Mouse (Mus musculus) neural tube, embryonic 13.5 days (tissue): ENCODE results near the gene Mslnl. TPM values are rescaled to one million over a fixed set of nuclear protein-coding genes. Genes with fewer than 3 reads are reported as not detected.
A peak's percentile ranks its signal among the peaks of the same experiment; 100 is the strongest.

Experiments
- ATAC-seq: fragments of 200-750 bp; cut with Nextera tagmentation; 2 replicates; pipeline ENCODE4 v1.8.0; 2017; ENCODE audit warnings: low read depth, mild to moderate bottlenecking, moderate TSS enrichment, moderate library complexity
- H3K27ac ChIP-seq: fragments of 300-500 bp; sonication (generic); replicated peaks from 2 replicates; pipeline ENCODE4 v1.5.1; 2015; ENCODE audit warnings: moderate library complexity, mild to moderate bottlenecking, inconsistent platforms
- H3K27me3 ChIP-seq: fragments of 300-500 bp; sonication (generic); 2 replicates; pipeline ENCODE4 v1.6.1; 2015; ENCODE audit warnings: mild to moderate bottlenecking, inconsistent platforms
- H3K36me3 ChIP-seq: fragments of 300-500 bp; sonication (generic); 2 replicates; pipeline ENCODE4 v1.6.1; 2015; ENCODE audit warnings: mild to moderate bottlenecking, inconsistent platforms
- H3K4me1 ChIP-seq: fragments of 300-500 bp; sonication (generic); replicated peaks from 2 replicates; pipeline ENCODE4 v1.6.1; 2015; ENCODE audit warnings: inconsistent platforms
- H3K4me2 ChIP-seq: fragments of 300-500 bp; sonication (generic); 2 replicates; pipeline ENCODE4 v1.6.1; 2015; ENCODE audit warnings: inconsistent platforms, mild to moderate bottlenecking, moderate library complexity
- H3K4me3 ChIP-seq: fragments of 300-500 bp; sonication (generic); 2 replicates; pipeline ENCODE4 v1.5.1; 2015; ENCODE audit warnings: mild to moderate bottlenecking, inconsistent platforms
- H3K9ac ChIP-seq: fragments of 300-500 bp; sonication (generic); 2 replicates; pipeline ENCODE4 v1.6.1; 2015; ENCODE audit warnings: moderate library complexity, mild to moderate bottlenecking, inconsistent platforms
- H3K9me3 ChIP-seq: fragments of 300-500 bp; sonication (generic); 2 replicates; pipeline ENCODE4 v1.6.1; 2016; ENCODE audit warnings: inconsistent platforms
- WGBS: fragments of 180-500 bp; shearing (Covaris S2); methylation state at CpG from one replicate; pipeline ENCODE4 v1.1.7; 2015; 5-methylcytosine and 5-hydroxymethylcytosine counted together
- microRNA-seq: library from miRNA; unstranded; fragments of <30 nt; microRNA quantifications from one replicate; pipeline ENCODE4, GENCODE M21; 2016
- polyA plus RNA-seq: library from polyadenylated mRNA; unstranded; fragments of >200 nt; fragmentation: Nextera tagmentation; extraction: Ambion mirVana; gene quantifications from 2 replicates; pipeline ENCODE4 v1.2.1, GENCODE M21; 2015

Mslnl gene
- polyA plus RNA-seq, 1 experiment from 2014 or later: not detected

DNA sequence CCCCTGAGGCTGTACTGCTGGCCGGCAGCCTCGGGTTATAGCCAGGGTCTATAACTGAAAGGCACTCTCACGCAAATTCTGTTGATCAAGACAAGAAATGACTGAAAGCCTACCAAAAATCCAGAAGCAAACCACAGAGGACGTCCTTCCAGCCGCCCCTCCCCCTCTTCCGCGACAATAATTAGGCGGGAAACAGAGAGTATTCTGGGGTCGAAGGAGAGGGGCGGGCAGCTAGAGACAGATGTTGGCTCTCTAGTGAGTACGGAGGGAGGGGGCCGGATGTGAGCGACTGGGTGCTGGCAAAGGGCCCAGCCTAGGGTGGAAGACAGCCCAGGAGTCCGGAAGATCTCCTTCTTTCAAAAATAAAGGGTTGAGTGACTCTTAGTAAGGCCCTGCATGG, 56.8 kb downstream of the Mslnl start, which contains the start of gene Fam173a:
Gene Fam173a (minus strand): TSS at position 287 of the 400 bp plus-strand sequence.
- peaks cover 22% of the 10 kb centered on the region for H3K36me3 ChIP-seq
- H3K9ac ChIP-seq: peak within 1 kb of the TSS; percentile 86
- peak within 1 kb of the TSS; percentile 92 for H3K27ac ChIP-seq
- no peaks in the 10 kb centered on the region for H3K9me3 ChIP-seq
- peak; percentile 33; the same call in 1 of the 2 replicates for ATAC-seq
- 0% methylated on average over 14 of the region's 14 CpGs for WGBS
- H3K27me3 ChIP-seq: no peaks in the 10 kb centered on the region
- H3K4me2 ChIP-seq: peak within 1 kb of the TSS; percentile 92
- peak within 1 kb of the TSS; percentile 84 for H3K4me3 ChIP-seq
- peaks cover 67% of the 10 kb centered on the region for H3K4me1 ChIP-seq

DNA sequence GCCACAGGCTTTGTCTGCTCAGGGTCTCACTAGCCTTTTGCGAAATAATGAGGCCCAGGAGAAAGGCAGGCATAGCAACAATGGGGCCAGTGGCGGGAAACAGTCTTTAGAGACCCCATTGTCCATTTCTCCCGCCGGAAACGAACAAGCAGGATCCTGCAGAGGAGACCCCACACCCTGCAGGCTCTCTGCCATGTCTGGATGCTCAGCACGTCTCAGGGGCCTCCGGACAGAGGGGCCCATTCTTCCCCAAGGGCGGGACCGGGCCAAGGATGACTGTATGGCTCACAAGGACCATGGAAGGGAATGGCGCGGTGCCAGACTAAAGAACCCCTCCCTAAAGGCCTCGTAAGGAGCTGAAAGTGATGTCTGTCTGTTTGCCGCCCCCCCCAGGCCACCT, 58.4 kb downstream of the Mslnl start:
- H3K36me3 ChIP-seq: peaks cover 8% of the 10 kb centered on the region
- H3K27me3 ChIP-seq: no peaks in the 10 kb centered on the region
- H3K9me3 ChIP-seq: no peaks in the 10 kb centered on the region
- H3K9ac ChIP-seq: peak overlapping the region; percentile 73; the same call in 1 of the 2 replicates
- peak overlapping the region; percentile 92 for H3K4me2 ChIP-seq
- no peak for ATAC-seq
- H3K27ac ChIP-seq: peak overlapping the region; percentile 92
- WGBS: 12% methylated on average over 13 of the region's 13 CpGs
- H3K4me1 ChIP-seq: peaks cover 68% of the 10 kb centered on the region
- peak overlapping the region; percentile 65; the same call in 1 of the 2 replicates for H3K4me3 ChIP-seq

DNA sequence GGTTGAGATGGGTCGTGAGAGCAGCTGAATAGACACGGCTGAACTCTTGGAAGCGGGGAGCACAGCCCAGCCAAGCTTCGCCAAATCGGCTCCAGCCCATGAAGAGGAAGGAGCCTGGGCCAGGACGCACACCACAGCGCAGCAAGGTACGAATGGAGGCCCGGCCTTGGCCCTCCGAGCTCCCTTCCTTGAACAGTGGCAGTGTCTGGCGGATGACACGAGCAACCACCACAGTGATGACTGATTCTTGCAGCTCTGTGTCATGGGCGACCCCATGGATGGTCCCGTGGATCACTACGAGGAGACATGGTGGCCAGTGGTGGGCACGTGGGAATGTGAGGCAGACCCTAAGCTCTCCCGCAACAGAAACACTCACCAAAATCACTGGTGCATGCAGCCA, 59.2 kb downstream of the Mslnl start:
- 51% methylated on average over 17 of the region's 17 CpGs for WGBS
- H3K4me1 ChIP-seq: peaks cover 68% of the 10 kb centered on the region

DNA sequence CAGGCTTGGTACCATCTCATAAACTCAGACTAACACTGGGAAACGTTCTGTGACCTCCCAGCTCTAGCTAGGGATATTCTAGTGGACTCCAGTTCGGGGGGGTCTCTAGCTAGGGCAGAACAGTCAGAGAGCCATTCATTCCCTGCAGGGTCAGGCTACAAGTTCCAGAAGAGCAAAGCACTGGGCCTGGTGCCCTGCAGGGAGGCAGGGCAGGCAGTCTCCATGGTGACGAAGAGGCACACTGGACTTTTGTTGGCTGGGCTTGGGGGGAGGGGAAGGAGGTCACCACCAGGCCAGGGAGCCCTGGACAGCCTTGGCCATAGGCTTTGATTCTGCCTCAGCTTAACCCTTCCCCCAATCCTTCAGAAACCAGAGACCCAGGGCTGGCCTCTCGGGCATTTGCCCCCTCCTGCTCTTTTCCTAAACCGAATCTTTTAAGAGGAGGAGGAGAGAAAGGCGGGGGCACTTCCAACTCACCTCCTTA, 59.8 kb downstream of the Mslnl start, which contains the start of gene AC134908.4:
Gene AC134908.4 (minus strand): TSS at position 51 of the 484 bp plus-strand sequence.
- peak within 1 kb of the TSS; percentile 92 for H3K4me2 ChIP-seq
- 2% methylated on average over 6 of the region's 6 CpGs for WGBS
- H3K9ac ChIP-seq: peak within 1 kb of the TSS; percentile 73
- peaks cover 64% of the 10 kb centered on the region for H3K4me1 ChIP-seq
- H3K36me3 ChIP-seq: no peaks in the 10 kb centered on the region
- peak within 1 kb of the TSS; percentile 65 for H3K4me3 ChIP-seq
- no peak for ATAC-seq
- H3K9me3 ChIP-seq: no peaks in the 10 kb centered on the region
- H3K27me3 ChIP-seq: no peaks in the 10 kb centered on the region
- H3K27ac ChIP-seq: peak within 1 kb of the TSS; percentile 92

More for the DNA sequence above, 59.2 kb downstream of the Mslnl start:
- H3K36me3 ChIP-seq: peaks cover under 1% of the 10 kb centered on the region; the same call in 1 of the 2 replicates
- H3K9ac ChIP-seq: peak overlapping the region; percentile 73
- no peaks in the 10 kb centered on the region for H3K27me3 ChIP-seq
- ATAC-seq: no peak
- peak overlapping the region; percentile 65 for H3K4me3 ChIP-seq
- H3K27ac ChIP-seq: peak overlapping the region; percentile 92
- peak overlapping the region; percentile 92 for H3K4me2 ChIP-seq
- no peaks in the 10 kb centered on the region for H3K9me3 ChIP-seq

DNA sequence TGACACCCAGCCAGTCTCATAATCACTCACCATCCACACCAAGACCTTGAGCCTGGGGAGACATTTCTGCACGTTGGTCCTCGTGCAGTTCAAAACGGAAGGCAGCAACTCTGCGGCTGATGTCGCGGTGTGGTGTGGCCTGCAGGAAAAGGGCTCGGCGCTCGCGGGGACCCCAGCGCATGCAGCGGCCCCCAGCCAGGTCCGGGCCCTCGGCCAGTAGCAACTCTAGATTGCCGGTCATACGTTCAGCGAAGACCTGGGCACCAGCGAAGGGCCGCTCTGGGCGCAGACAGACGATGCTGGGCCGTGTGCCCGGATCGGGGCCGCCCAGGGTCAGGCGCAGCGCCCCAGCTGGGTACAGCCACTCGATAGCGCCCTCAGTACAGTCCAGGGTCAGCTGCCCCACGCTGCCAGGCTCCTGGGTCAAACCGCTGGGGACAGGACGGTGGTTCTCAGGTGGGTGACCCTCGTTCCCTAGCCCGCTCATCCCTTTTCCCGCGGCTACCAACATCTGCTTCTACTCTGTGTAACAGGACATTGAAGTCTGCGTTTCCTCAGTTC, 60.4 kb downstream of the Mslnl start:
- H3K36me3 ChIP-seq: no peaks in the 10 kb centered on the region
- H3K4me2 ChIP-seq: peak overlapping the region; percentile 92
- 1% methylated on average over 37 of the region's 37 CpGs for WGBS
- peak overlapping the region; percentile 73 for H3K9ac ChIP-seq
- H3K4me3 ChIP-seq: peak overlapping the region; percentile 65
- no peak for ATAC-seq
- no peaks in the 10 kb centered on the region for H3K27me3 ChIP-seq
- H3K9me3 ChIP-seq: no peaks in the 10 kb centered on the region
- peaks cover 58% of the 10 kb centered on the region for H3K4me1 ChIP-seq
- H3K27ac ChIP-seq: peak overlapping the region; percentile 81

DNA sequence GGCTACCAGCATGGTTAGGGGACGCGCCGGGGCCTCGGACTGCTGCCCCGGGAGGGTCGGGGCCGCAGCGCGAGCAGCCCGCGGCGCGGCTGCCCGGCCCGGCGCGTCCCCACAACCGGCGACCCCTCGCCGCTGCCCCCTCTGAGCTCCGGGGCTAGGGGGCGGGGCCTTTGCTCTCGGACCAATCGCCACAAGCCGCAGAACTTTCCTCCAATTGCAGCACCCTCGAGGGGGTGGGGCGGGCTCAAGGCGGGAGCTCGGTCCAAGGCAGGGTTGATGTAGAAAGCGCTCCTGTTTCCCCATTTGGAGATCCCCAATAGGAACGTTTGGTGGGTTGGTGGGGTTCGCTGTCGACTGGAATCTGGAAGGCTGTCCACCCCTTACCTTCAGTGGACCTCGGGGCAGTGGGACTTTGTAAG, 61.1 kb downstream of the Mslnl start, which contains the start of gene Metrn:
Gene Metrn (minus strand): TSS at position 186 of the 419 bp plus-strand sequence.
- ATAC-seq: peak; percentile 71

More for the DNA sequence above, 61.1 kb downstream of the Mslnl start, which contains the start of gene Metrn:
- H3K36me3 ChIP-seq: no peaks in the 10 kb centered on the region
- WGBS: under 1% methylated on average over 35 of the region's 35 CpGs
- H3K27me3 ChIP-seq: no peaks in the 10 kb centered on the region
- no peaks in the 10 kb centered on the region for H3K9me3 ChIP-seq
- H3K4me1 ChIP-seq: peaks cover 53% of the 10 kb centered on the region
- peak within 1 kb of the TSS; percentile 92 for H3K4me2 ChIP-seq
- peak within 1 kb of the TSS; percentile 81 for H3K27ac ChIP-seq
- peak within 1 kb of the TSS; percentile 65 for H3K4me3 ChIP-seq
- peak within 1 kb of the TSS; percentile 73 for H3K9ac ChIP-seq

Small RNA genes within 50 kb of the gene (microRNA-seq; reads per million reads assigned to microRNA genes)
- gene Gm25083 (not detected), gene Mir6966 (not detected)

Other genes starting within 250 kb of the Mslnl start
- 0.39 and 0.42 TPM in 2 replicates for gene Sstr5, start 238.8 kb upstream of the Mslnl start, polyA plus RNA-seq
- gene Sox8, start 165.4 kb upstream of the Mslnl start, polyA plus RNA-seq: 10.8 and 11.6 TPM in 2 replicates
- 24.9 and 26.2 TPM in 2 replicates for gene Lmf1, start 157.0 kb upstream of the Mslnl start, polyA plus RNA-seq
- 2.1 and 2.8 TPM in 2 replicates for gene Gng13, start 18.9 kb upstream of the Mslnl start, polyA plus RNA-seq
- 7.3 and 9.1 TPM in 2 replicates for gene Chtf18, start 8.6 kb upstream of the Mslnl start, polyA plus RNA-seq
- gene Rpusd1, start 8.4 kb upstream of the Mslnl start, polyA plus RNA-seq: 20.4 and 24.4 TPM in 2 replicates
- 0.29 and 0.54 TPM in 2 replicates for gene Msln, start 18.3 kb downstream of the Mslnl start, polyA plus RNA-seq
- 26.4 and 26.6 TPM in 2 replicates for gene Narfl, start 37.7 kb downstream of the Mslnl start, polyA plus RNA-seq
- 101 and 107 TPM in 2 replicates for gene Haghl, start 49.6 kb downstream of the Mslnl start, polyA plus RNA-seq
- gene Ccdc78, start 50.5 kb downstream of the Mslnl start, polyA plus RNA-seq: 0.33 and 0.39 TPM in 2 replicates
- 70.5 and 73.6 TPM in 2 replicates for gene Fam173a, start 56.9 kb downstream of the Mslnl start, polyA plus RNA-seq
- 0.66 and 1.9 TPM in 2 replicates for gene AC134908.4, start 59.6 kb downstream of the Mslnl start, polyA plus RNA-seq
- 46.7 and 58.7 TPM in 2 replicates for gene Metrn, start 61.1 kb downstream of the Mslnl start, polyA plus RNA-seq
- gene Fbxl16, start 73.0 kb downstream of the Mslnl start, polyA plus RNA-seq: 27.7 and 31.8 TPM in 2 replicates
- 27.0 and 28.3 TPM in 2 replicates for gene Wdr24, start 87.6 kb downstream of the Mslnl start, polyA plus RNA-seq
- gene Jmjd8, start 92.8 kb downstream of the Mslnl start, polyA plus RNA-seq: 55.2 and 60.6 TPM in 2 replicates
- gene Stub1, start 97.4 kb downstream of the Mslnl start, polyA plus RNA-seq: 284 and 316 TPM in 2 replicates
- gene Rhbdl1, start 101.3 kb downstream of the Mslnl start, polyA plus RNA-seq: 18.9 and 21.1 TPM in 2 replicates
- gene Gm20683, start 105.7 kb downstream of the Mslnl start, polyA plus RNA-seq: 6.9 and 7.5 TPM in 2 replicates
- 15.4 and 18.3 TPM in 2 replicates for gene Rhot2, start 108.8 kb downstream of the Mslnl start, polyA plus RNA-seq
- gene Wdr90, start 125.5 kb downstream of the Mslnl start, polyA plus RNA-seq: 14.1 and 15.6 TPM in 2 replicates
- 10.8 and 14.2 TPM in 2 replicates for gene Mcrip2, start 132.7 kb downstream of the Mslnl start, polyA plus RNA-seq
- 56.8 and 65.5 TPM in 2 replicates for gene Mettl26, start 139.0 kb downstream of the Mslnl start, polyA plus RNA-seq
- 0.53 and 0.79 TPM in 2 replicates for gene Wfikkn1, start 144.8 kb downstream of the Mslnl start, polyA plus RNA-seq
- gene Rab40c, start 183.7 kb downstream of the Mslnl start, polyA plus RNA-seq: 50.7 and 51.5 TPM in 2 replicates
- 56.1 and 62.3 TPM in 2 replicates for gene Pigq, start 208.9 kb downstream of the Mslnl start, polyA plus RNA-seq
- not detected in 2 replicates for gene Nhlrc4, start 208.9 kb downstream of the Mslnl start, polyA plus RNA-seq
- gene A930017K11Rik, start 216.5 kb downstream of the Mslnl start, polyA plus RNA-seq: 0.22 and 0.34 TPM in 2 replicates
- 16.7 and 20.5 TPM in 2 replicates for gene Capn15, start 249.8 kb downstream of the Mslnl start, polyA plus RNA-seq